In genomic region chr13:5545521-5545920, GRCm38 (mm10) we compare ENCODE assay signal across 19 mouse cellular contexts.
DNase-seq lines count a peak whose midpoint lies in the region; ATAC-seq and TF ChIP-seq lines count a peak whose summit lies in the region.
"Had no signal": no experiment of that assay in that cellular context is flagged by ENCODE, and none has a peak within 500 bp of the region (broad histone marks: within the 10 kb centered on the region; RNA-seq: fewer than 3 reads in every experiment).

No protein-coding gene starts in this region.

- H3K4me1 ChIP-seq in embryonic facial prominence, embryonic 14.5 days (ENCODE audit: control insufficient read depth, insufficient read depth, low read length): no peaks in the 10 kb centered on the region
- no peaks in the 10 kb centered on the region for H3K4me1 ChIP-seq in embryonic facial prominence, embryonic 10.5 days
- H3K4me1 ChIP-seq in kidney, postnatal 0 days (replicated peaks; ENCODE audit: insufficient read depth, low read length): no peaks in the 10 kb centered on the region
- no peaks in the 10 kb centered on the region for H3K4me1 ChIP-seq in kidney, adult 2 months (ENCODE audit: control insufficient read depth, insufficient read depth, low read length)
- H3K4me1 ChIP-seq: embryonic facial prominence, embryonic 15.5 days; forebrain, embryonic 10.5 days; forebrain, embryonic 15.5 days; hindbrain, embryonic 10.5 days; intestine, embryonic 15.5 days had no signal

- peak; percentile 27 for DNase-seq in embryonic facial prominence, embryonic 14.5 days (ENCODE audit: low spot score)
- DNase-seq in embryonic facial prominence, embryonic 10.5 days (ENCODE audit: low spot score): no peak
- DNase-seq in kidney, postnatal 0 days (ENCODE audit: low spot score): peak; percentile 8
- DNase-seq in kidney, adult 2 months: no peak
- DNase-seq in 3T3-L1 (ENCODE audit: low read depth, low spot score) (peak; percentile 26), adipocyte (ENCODE audit: low spot score) (peak; percentile 24)
- DNase-seq in layer of hippocampus, adult 8-10 months (ENCODE audit: low spot score in 2 of 2): no peak
- DNase-seq in embryo, embryonic 10 days (ENCODE audit: low spot score): no peak
- DNase-seq: adrenal gland, postnatal 10 days; cerebellum, adult 2 months; gastrocnemius, postnatal 10 days; kidney, adult 18-20 months had no signal

- no peak for ATAC-seq in embryonic facial prominence, embryonic 14.5 days (ENCODE audit: low read depth)
- ATAC-seq in kidney, postnatal 0 days (replicated peaks; ENCODE audit: low FRiP score, low read depth): no peak
- ATAC-seq: forebrain, embryonic 15.5 days; intestine, embryonic 15.5 days had no signal

- TF ChIP-seq CTCF in kidney, postnatal 0 days (IDR thresholded peaks at IDR 0.05; ENCODE audit: low read depth): no peak
- no peak for TF ChIP-seq CTCF in kidney, adult 2 months (conservative IDR thresholded peaks at IDR 0.05; ENCODE audit: insufficient read depth, insufficient read length, low read depth, low read length)

- no peak overlapping the region for H3K4me3 ChIP-seq in embryonic facial prominence, embryonic 14.5 days (ENCODE audit: low read depth, low read length)
- no peak overlapping the region for H3K4me3 ChIP-seq in embryonic facial prominence, embryonic 10.5 days
- no peak overlapping the region for H3K4me3 ChIP-seq in kidney, postnatal 0 days (replicated peaks; ENCODE audit: low read depth, low read length)
- no peak overlapping the region for H3K4me3 ChIP-seq in kidney, adult 2 months (ENCODE audit: insufficient read depth, low read depth, low read length)
- H3K4me3 ChIP-seq: embryonic facial prominence, embryonic 15.5 days; erythroblast, embryonic 14.5 days; forebrain, embryonic 10.5 days; forebrain, embryonic 15.5 days; heart, embryonic 12.5 days; hindbrain, embryonic 10.5 days; intestine, embryonic 15.5 days had no signal

- no peaks in the 10 kb centered on the region for H3K36me3 ChIP-seq in embryonic facial prominence, embryonic 14.5 days (ENCODE audit: control insufficient read depth, insufficient read depth, low read length)
- H3K36me3 ChIP-seq in embryonic facial prominence, embryonic 10.5 days (replicated peaks): no peaks in the 10 kb centered on the region
- H3K36me3 ChIP-seq in kidney, postnatal 0 days (ENCODE audit: insufficient read depth, low read length): no peaks in the 10 kb centered on the region
- no peaks in the 10 kb centered on the region for H3K36me3 ChIP-seq in kidney, adult 2 months (ENCODE audit: control insufficient read depth, insufficient read depth, low read length)
- H3K36me3 ChIP-seq: embryonic facial prominence, embryonic 15.5 days; forebrain, embryonic 10.5 days; forebrain, embryonic 15.5 days; heart, embryonic 12.5 days; hindbrain, embryonic 10.5 days; intestine, embryonic 15.5 days had no signal

- no peak overlapping the region for H3K4me2 ChIP-seq in embryonic facial prominence, embryonic 14.5 days (ENCODE audit: low read depth, low read length)
- no peak overlapping the region for H3K4me2 ChIP-seq in kidney, postnatal 0 days (ENCODE audit: low read length)
- H3K4me2 ChIP-seq: embryonic facial prominence, embryonic 15.5 days; forebrain, embryonic 15.5 days; heart, embryonic 12.5 days; intestine, embryonic 15.5 days had no signal

- no peaks in the 10 kb centered on the region for H3K9me3 ChIP-seq in embryonic facial prominence, embryonic 14.5 days (ENCODE audit: control insufficient read depth, low read length)
- no peaks in the 10 kb centered on the region for H3K9me3 ChIP-seq in embryonic facial prominence, embryonic 10.5 days
- no peaks in the 10 kb centered on the region for H3K9me3 ChIP-seq in kidney, postnatal 0 days (replicated peaks; ENCODE audit: low read length)
- H3K9me3 ChIP-seq: embryonic facial prominence, embryonic 15.5 days; forebrain, embryonic 10.5 days; forebrain, embryonic 15.5 days; heart, embryonic 12.5 days; hindbrain, embryonic 10.5 days; intestine, embryonic 15.5 days had no signal

- no peak for TF ChIP-seq POLR2A in kidney, adult 2 months (IDR thresholded peaks at IDR 0.05; ENCODE audit: low read depth, low read length)

- H3K27me3 ChIP-seq in embryonic facial prominence, embryonic 14.5 days (replicated peaks; ENCODE audit: control insufficient read depth, insufficient read depth, low read length): no peaks in the 10 kb centered on the region
- H3K27me3 ChIP-seq in embryonic facial prominence, embryonic 10.5 days (replicated peaks; ENCODE audit: low read depth, poor library complexity, severe bottlenecking): no peaks in the 10 kb centered on the region
- no peaks in the 10 kb centered on the region for H3K27me3 ChIP-seq in kidney, postnatal 0 days (ENCODE audit: insufficient read depth, low read length)
- H3K27me3 ChIP-seq in kidney, adult 2 months (replicated peaks; ENCODE audit: control insufficient read depth, insufficient read depth, low read length): no peaks in the 10 kb centered on the region
- H3K27me3 ChIP-seq: embryonic facial prominence, embryonic 15.5 days; forebrain, embryonic 15.5 days; heart, embryonic 12.5 days; intestine, embryonic 15.5 days had no signal

- no peak overlapping the region for H3K27ac ChIP-seq in embryonic facial prominence, embryonic 14.5 days (replicated peaks; ENCODE audit: low read depth, low read length)
- no peak overlapping the region for H3K27ac ChIP-seq in embryonic facial prominence, embryonic 10.5 days (replicated peaks)
- H3K27ac ChIP-seq in kidney, postnatal 0 days: no peak overlapping the region
- no peak overlapping the region for H3K27ac ChIP-seq in kidney, adult 2 months (ENCODE audit: insufficient read depth, low read depth, low read length)
- H3K27ac ChIP-seq: embryonic facial prominence, embryonic 15.5 days; forebrain, embryonic 10.5 days; forebrain, embryonic 15.5 days; hindbrain, embryonic 10.5 days; intestine, embryonic 15.5 days had no signal

- no peak overlapping the region for H3K9ac ChIP-seq in embryonic facial prominence, embryonic 14.5 days (ENCODE audit: low read depth, low read length)
- H3K9ac ChIP-seq in kidney, postnatal 0 days (ENCODE audit: low read depth, low read length): no peak overlapping the region
- H3K9ac ChIP-seq: embryonic facial prominence, embryonic 15.5 days; forebrain, embryonic 15.5 days; heart, embryonic 12.5 days; intestine, embryonic 15.5 days had no signal

Comparison
In these comparisons a context has a peak if more than half of its experiments do, and no peak if none do; other contexts are left out.
1. DNase-seq: peak in embryonic facial prominence, embryonic 14.5 days (single experiment), kidney, postnatal 0 days (single experiment), 3T3-L1 (single experiment) and adipocyte (single experiment); none in embryonic facial prominence, embryonic 10.5 days (single experiment), kidney, adult 2 months (single experiment), layer of hippocampus, adult 8-10 months (0 of 2) and embryo, embryonic 10 days (single experiment).